Mouse (Mus musculus) liver, embryonic 15.5 days (tissue): ENCODE measurements around the gene Vwa7. TPM values are rescaled to one million over a fixed set of nuclear protein-coding genes. Genes with fewer than 3 reads are reported as not detected.
A peak's percentile ranks its signal among the peaks of the same experiment; 100 is the strongest.

Experiments used
- ATAC-seq: fragments of 200-750 bp; cut with Nextera tagmentation; 2 replicates; pipeline ENCODE4 v1.8.0; 2017; ENCODE audit warnings: moderate number of reproducible peaks, mild to moderate bottlenecking, moderate library complexity; ENCODE audit not compliant: insufficient read depth
- H3K27ac ChIP-seq: fragments of 300-500 bp; sonication (generic); replicated peaks from 2 replicates; pipeline ENCODE4 v1.5.1; 2015; ENCODE audit warnings: mild to moderate bottlenecking, inconsistent platforms
- H3K27me3 ChIP-seq: fragments of 300-500 bp; sonication (generic); 2 replicates; pipeline ENCODE4 v1.6.1; 2015; ENCODE audit warnings: mild to moderate bottlenecking, inconsistent platforms
- H3K36me3 ChIP-seq: fragments of 300-500 bp; sonication (generic); replicated peaks from 2 replicates; pipeline ENCODE4 v1.6.1; 2015; ENCODE audit warnings: moderate library complexity, mild to moderate bottlenecking, inconsistent platforms
- H3K4me1 ChIP-seq: fragments of 300-500 bp; sonication (generic); replicated peaks from 2 replicates; pipeline ENCODE4 v1.6.1; 2015; ENCODE audit warnings: inconsistent platforms
- H3K4me2 ChIP-seq: fragments of 300-500 bp; sonication (generic); 2 replicates; pipeline ENCODE4 v1.6.1; 2015; ENCODE audit warnings: moderate library complexity, mild to moderate bottlenecking, inconsistent platforms
- H3K4me3 ChIP-seq: fragments of 300-500 bp; sonication (generic); replicated peaks from 2 replicates; pipeline ENCODE4 v1.5.1; 2015; ENCODE audit warnings: mild to moderate bottlenecking, inconsistent platforms
- H3K9ac ChIP-seq: fragments of 300-500 bp; sonication (generic); 2 replicates; pipeline ENCODE4 v1.6.1; 2015; ENCODE audit warnings: moderate library complexity, mild to moderate bottlenecking, inconsistent platforms
- H3K9me3 ChIP-seq: fragments of 300-500 bp; sonication (generic); replicated peaks from 2 replicates; pipeline ENCODE4 v1.6.1; 2016; ENCODE audit warnings: inconsistent platforms
- WGBS: fragments of 180-500 bp; shearing (Covaris S2); methylation state at CpG from one replicate; pipeline ENCODE4 v1.1.7; 2015; ENCODE audit warnings: mixed read lengths; ENCODE audit not compliant: insufficient replicate concordance; 5-methylcytosine and 5-hydroxymethylcytosine counted together
- polyA plus RNA-seq: library from polyadenylated mRNA; unstranded; fragments of >200 nt; fragmentation: Nextera tagmentation; extraction: Ambion mirVana; gene quantifications from 2 replicates; pipeline ENCODE4 v1.2.1, GENCODE M21; 2015

Gene Vwa7
- polyA plus RNA-seq, 1 experiment from 2014 or later: 0.09 TPM

- 25% methylated on average over 4 of the region's 4 CpGs for WGBS
- 0 out of 2 replicates have a peak overlapping the region, but pooled peaks have one; percentile 13 for H3K4me2 ChIP-seq
- H3K27ac ChIP-seq: no peak overlapping the region
- H3K36me3 ChIP-seq: no peaks in the 10 kb centered on the region
- no peak overlapping the region for H3K9ac ChIP-seq
- peaks cover 64% of the 10 kb centered on the region for H3K4me1 ChIP-seq
- no peak overlapping the region for H3K4me3 ChIP-seq
- no peaks in the 10 kb centered on the region for H3K9me3 ChIP-seq
- no peaks in the 10 kb centered on the region for H3K27me3 ChIP-seq
- ATAC-seq: 0 out of 2 replicates have a peak, but pooled peaks have one; percentile 3
Observed at GRCm38 (mm10) chr17:35023756-35024155, 7.4 kb downstream of the Vwa7 start.

GRCm38 (mm10) chr17:35024261-35024660 lies 7.9 kb downstream of the Vwa7 start:
- H3K27ac ChIP-seq: no peak overlapping the region

GRCm38 (mm10) chr17:35024691-35025488 lies 8.5 kb downstream of the Vwa7 start:
- Histone ChIP-seq H3K9ac (no peak overlapping the region), H3K36me3 (no peaks in the 10 kb centered on the region), H3K9me3 (no peaks in the 10 kb centered on the region), H3K27me3 (no peaks in the 10 kb centered on the region), H3K4me3 (no peak overlapping the region), H3K4me2 (no peak overlapping the region), H3K4me1 (peaks cover 72% of the 10 kb centered on the region), H3K27ac (no peak overlapping the region)
- no peak for ATAC-seq
- 39% methylated on average over 10 of the region's 10 CpGs for WGBS

More at GRCm38 (mm10) chr17:35024261-35024660, 7.9 kb downstream of the Vwa7 start:
- H3K9ac ChIP-seq: peak overlapping the region; percentile 11; the same call in 1 of the 2 replicates
- H3K27me3 ChIP-seq: no peaks in the 10 kb centered on the region
- no peak overlapping the region for H3K4me2 ChIP-seq
- H3K4me1 ChIP-seq: peaks cover 66% of the 10 kb centered on the region
- no peaks in the 10 kb centered on the region for H3K9me3 ChIP-seq
- no peaks in the 10 kb centered on the region for H3K36me3 ChIP-seq
- no peak overlapping the region for H3K4me3 ChIP-seq
- WGBS: 45% methylated on average over 13 of the region's 13 CpGs
- ATAC-seq: no peak

GRCm38 (mm10) chr17:35026206-35026605 lies 9.8 kb downstream of the Vwa7 start:
- Histone ChIP-seq H3K27me3 (no peaks in the 10 kb centered on the region), H3K27ac (no peak overlapping the region), H3K4me3 (no peak overlapping the region), H3K4me1 (peaks cover 72% of the 10 kb centered on the region), H3K9me3 (no peaks in the 10 kb centered on the region), H3K4me2 (no peak overlapping the region), H3K9ac (no peak overlapping the region), H3K36me3 (no peaks in the 10 kb centered on the region)
- no peak for ATAC-seq
- 77% methylated on average over 5 of the region's 5 CpGs for WGBS

GRCm38 (mm10) chr17:35027277-35028068 lies 11.1 kb downstream of the Vwa7 start, which contains the start of gene Sapcd1:
Sapcd1 (minus strand) TSS chr17:35028016.
- H3K27ac ChIP-seq: no peak within 1 kb of the TSS
- H3K4me2 ChIP-seq: no peak within 1 kb of the TSS
- ATAC-seq: no peak
- 52% methylated on average over 13 of the region's 13 CpGs for WGBS
- H3K27me3 ChIP-seq: no peaks in the 10 kb centered on the region
- no peak within 1 kb of the TSS for H3K9ac ChIP-seq
- no peaks in the 10 kb centered on the region for H3K36me3 ChIP-seq
- H3K9me3 ChIP-seq: no peaks in the 10 kb centered on the region
- H3K4me1 ChIP-seq: peaks cover 71% of the 10 kb centered on the region
- no peak within 1 kb of the TSS for H3K4me3 ChIP-seq

- Histone ChIP-seq H3K27ac (no peak overlapping the region), H3K9ac (no peak overlapping the region), H3K9me3 (no peaks in the 10 kb centered on the region), H3K36me3 (no peaks in the 10 kb centered on the region), H3K4me3 (no peak overlapping the region), H3K4me2 (no peak overlapping the region), H3K4me1 (peaks cover 65% of the 10 kb centered on the region), H3K27me3 (no peaks in the 10 kb centered on the region)
- 54% methylated on average over 2 of the region's 2 CpGs for whole genome bisulfite sequencing
- ATAC-seq: no peak
Observed at GRCm38 (mm10) chr17:35028315-35028714, 11.9 kb downstream of the Vwa7 start.

GRCm38 (mm10) chr17:35029691-35030532 lies 13.5 kb downstream of the Vwa7 start:
- no peak overlapping the region for H3K27ac ChIP-seq
- H3K36me3 ChIP-seq: no peaks in the 10 kb centered on the region
- no peak for ATAC-seq
- H3K9ac ChIP-seq: 0 out of 2 replicates have a peak overlapping the region, but pooled peaks have one; percentile 10
- no peak overlapping the region for H3K4me2 ChIP-seq
- no peaks in the 10 kb centered on the region for H3K27me3 ChIP-seq
- no peak overlapping the region for H3K4me3 ChIP-seq
- peaks cover 52% of the 10 kb centered on the region for H3K4me1 ChIP-seq
- 33% methylated on average over 19 of the region's 19 CpGs for WGBS
- H3K9me3 ChIP-seq: no peaks in the 10 kb centered on the region

- H3K9ac ChIP-seq: no peak overlapping the region
- H3K4me2 ChIP-seq: no peak overlapping the region
- no peaks in the 10 kb centered on the region for H3K36me3 ChIP-seq
- no peak for ATAC-seq
- H3K9me3 ChIP-seq: no peaks in the 10 kb centered on the region
- H3K4me3 ChIP-seq: no peak overlapping the region
- no peak overlapping the region for H3K27ac ChIP-seq
- H3K27me3 ChIP-seq: no peaks in the 10 kb centered on the region
- WGBS: 87% methylated on average over 11 of the region's 11 CpGs
- peaks cover 47% of the 10 kb centered on the region for H3K4me1 ChIP-seq
Observed at GRCm38 (mm10) chr17:35031272-35031671, 14.9 kb downstream of the Vwa7 start.

GRCm38 (mm10) chr17:35031880-35032279 lies 15.5 kb downstream of the Vwa7 start:
- H3K4me1 ChIP-seq: peaks cover 47% of the 10 kb centered on the region
- ATAC-seq: no peak; the same call in 1 of the 2 replicates
- no peaks in the 10 kb centered on the region for H3K9me3 ChIP-seq
- no peaks in the 10 kb centered on the region for H3K27me3 ChIP-seq
- H3K27ac ChIP-seq: no peak overlapping the region
- no peak overlapping the region for H3K9ac ChIP-seq
- no peak overlapping the region for H3K4me2 ChIP-seq
- WGBS: 64% methylated on average over 7 of the region's 7 CpGs
- no peaks in the 10 kb centered on the region for H3K36me3 ChIP-seq
- no peak overlapping the region for H3K4me3 ChIP-seq

GRCm38 (mm10) chr17:35032323-35032870 lies 16.0 kb downstream of the Vwa7 start:
- H3K9ac ChIP-seq: no peak overlapping the region
- ATAC-seq: no peak
- no peak overlapping the region for H3K4me2 ChIP-seq
- H3K4me1 ChIP-seq: peaks cover 44% of the 10 kb centered on the region
- no peak overlapping the region for H3K27ac ChIP-seq
- no peaks in the 10 kb centered on the region for H3K9me3 ChIP-seq
- no peaks in the 10 kb centered on the region for H3K36me3 ChIP-seq
- no peak overlapping the region for H3K4me3 ChIP-seq
- WGBS: 65% methylated on average over 8 of the region's 8 CpGs
- no peaks in the 10 kb centered on the region for H3K27me3 ChIP-seq
